Mouse (Mus musculus): ENCODE measurements around the gene Ppp1r8.

Ppp1r8 gene

DNA sequence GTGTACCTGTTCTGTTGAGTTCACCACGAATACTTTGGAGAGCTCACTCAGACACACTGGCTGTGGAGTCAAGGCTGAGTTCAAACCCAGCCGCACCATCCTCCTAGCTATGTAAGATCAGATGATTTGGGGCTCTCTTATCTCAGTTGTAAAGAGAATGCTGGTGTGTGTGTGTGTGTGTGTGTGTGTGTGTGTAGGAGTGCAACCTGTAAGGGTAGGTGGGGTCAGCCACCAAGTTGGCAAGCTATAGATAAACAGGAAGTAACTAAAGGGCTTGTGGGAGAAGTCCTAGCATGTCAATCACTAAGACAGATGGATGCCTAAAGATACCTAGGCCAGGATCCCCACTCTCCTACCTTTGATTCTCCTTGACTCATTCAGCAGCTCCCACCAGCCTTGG is 59.2 kb downstream of the Ppp1r8 start:
- DNase-seq (ENCODE audit: low spot score in 2 of 2) = no peak

GRCm38 (mm10) chr4:132780288-132780687 is 62.7 kb downstream of the Ppp1r8 start:
- DNase-seq (ENCODE audit: low spot score in 2 of 2) = no peak

DNA sequence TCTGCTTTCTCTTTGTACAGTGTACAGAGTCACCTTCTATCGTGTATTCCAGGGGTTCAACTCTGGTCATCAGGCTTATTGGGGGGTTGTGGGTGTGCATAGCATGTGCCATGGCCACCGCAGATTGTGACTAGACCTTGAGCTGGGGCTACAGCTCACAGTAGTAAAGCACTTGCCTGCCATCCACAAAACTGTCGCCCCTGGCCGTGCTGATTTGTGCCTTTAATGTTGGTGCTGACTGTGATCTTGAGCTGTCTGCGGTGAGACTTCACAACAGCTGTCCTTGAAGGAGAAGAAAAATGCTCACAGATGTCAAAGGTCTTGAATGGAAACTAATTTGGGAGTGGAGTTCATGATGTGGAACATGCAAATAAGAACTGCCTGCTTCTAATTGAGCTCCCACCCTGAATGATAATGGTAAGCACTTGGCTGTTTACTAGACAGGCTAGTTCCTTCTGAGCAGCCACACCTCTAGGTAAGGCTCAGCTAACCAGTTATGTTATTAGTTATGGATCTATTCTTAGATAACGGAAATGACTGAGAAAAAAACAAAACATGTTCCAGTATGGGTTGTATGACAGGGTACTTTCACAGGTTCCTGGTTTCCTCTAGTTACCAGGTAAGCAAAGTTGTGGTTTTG is 64.3 kb downstream of the Ppp1r8 start:
- no peak for DNase-seq (ENCODE audit: low spot score in 2 of 2)

All from spleen, postnatal 10 days (tissue).